Mouse (Mus musculus) liver, embryonic 14.5 days (tissue): ENCODE measurements around the gene Gpc4. TPM values are rescaled to one million over a fixed set of nuclear protein-coding genes. Genes with fewer than 3 reads are reported as not detected.
A peak's percentile ranks its signal among the peaks of the same experiment; 100 is the strongest.

Experiments used
- ATAC-seq: fragments of 200-750 bp; cut with Nextera tagmentation; 2 replicates; pipeline ENCODE4 v1.8.0; 2017; ENCODE audit warnings: moderate number of reproducible peaks, mild to moderate bottlenecking, moderate library complexity; ENCODE audit not compliant: insufficient read depth
- DNase-seq, 3 experiments: peaks; one replicate each; pipeline ENCODE4 v3.0.0-alpha.2; 2012 to 2013; ENCODE audit warnings: low read depth in 3 of 3, low spot score in 3 of 3
- H3K27ac ChIP-seq: fragments of 300-500 bp; sonication (generic); 2 replicates; pipeline ENCODE4 v1.5.1; 2014; ENCODE audit warnings: moderate library complexity, mild to moderate bottlenecking, control low read depth, inconsistent platforms
- H3K27me3 ChIP-seq: fragments of 300-500 bp; sonication (generic); 2 replicates; pipeline ENCODE4 v1.6.1; 2014; ENCODE audit warnings: mild to moderate bottlenecking, low read length, moderate library complexity; ENCODE audit not compliant: control insufficient read depth, insufficient read depth
- H3K36me3 ChIP-seq: fragments of 300-500 bp; sonication (generic); replicated peaks from 2 replicates; pipeline ENCODE4 v1.6.1; 2014; ENCODE audit warnings: low read depth; ENCODE audit not compliant: control insufficient read depth, insufficient read depth
- H3K4me1 ChIP-seq, 2 experiments: fragments of 200-500 bp in 1 of 2; fragments of 300-500 bp in 1 of 2; sonication (generic) in 1 of 2; replicated peaks; 2 replicates each; pipeline ENCODE4 v1.6.1; 2012 to 2014; ENCODE audit warnings: antibody characterized with exemption in 1 of 2, inconsistent platforms in 1 of 2, low read length in 1 of 2; ENCODE audit not compliant: control insufficient read depth in 2 of 2, insufficient read depth in 2 of 2
- H3K4me2 ChIP-seq: fragments of 300-500 bp; sonication (generic); 2 replicates; pipeline ENCODE4 v1.6.1; 2014; ENCODE audit warnings: low read depth, mild to moderate bottlenecking, control low read depth, moderate library complexity
- H3K4me3 ChIP-seq, 2 experiments: fragments of 200-500 bp in 1 of 2; fragments of 300-500 bp in 1 of 2; sonication (generic) in 1 of 2; 2 replicates each; pipeline ENCODE4 v1.5.1; 2012 to 2014; ENCODE audit warnings: low read depth in 2 of 2, low read length in 2 of 2, mild to moderate bottlenecking in 2 of 2, control low read depth in 1 of 2, inconsistent platforms in 1 of 2, moderate library complexity in 1 of 2; ENCODE audit not compliant: insufficient read depth in 1 of 2
- H3K9ac ChIP-seq: fragments of 300-500 bp; sonication (generic); replicated peaks from 2 replicates; pipeline ENCODE4 v1.6.1; 2014; ENCODE audit warnings: mild to moderate bottlenecking, control low read depth, moderate library complexity
- H3K9me3 ChIP-seq: fragments of 300-500 bp; sonication (generic); 2 replicates; pipeline ENCODE4 v1.6.1; 2016; ENCODE audit warnings: low read length, mixed read lengths; ENCODE audit not compliant: control insufficient read depth
- CTCF ChIP-seq: IDR thresholded peaks from 2 replicates; pipeline ENCODE4 v1.5.1; 2016; ENCODE audit warnings: antibody characterized with exemption, low read depth, control low read depth
- EP300 ChIP-seq: IDR thresholded peaks from 2 replicates; pipeline ENCODE4 v1.6.1; 2016; ENCODE audit warnings: antibody characterized with exemption, low read depth
- WGBS: fragments of 180-500 bp; shearing (Covaris S2); extraction: QIAGEN DNeasy Blood & Tissue Kit; methylation state at CpG from one replicate; pipeline ENCODE4 v1.1.7; 2014; ENCODE audit not compliant: insufficient replicate concordance; 5-methylcytosine and 5-hydroxymethylcytosine counted together
- polyA plus RNA-seq, 2 experiments: library from polyadenylated mRNA; depleted of rRNA in 1 of 2; stranded (reverse) in 1 of 2; unstranded in 1 of 2; fragments of >200 nt; fragmentation: Nextera tagmentation in 1 of 2; extraction: Ambion mirVana in 1 of 2; gene quantifications; 2 replicates each; pipeline versions ENCODE4 v1.2.1 to v1.2.3; 2012 to 2014

Gpc4 gene
- polyA plus RNA-seq, 2 experiments = 3.2 to 4.2 TPM

DNA sequence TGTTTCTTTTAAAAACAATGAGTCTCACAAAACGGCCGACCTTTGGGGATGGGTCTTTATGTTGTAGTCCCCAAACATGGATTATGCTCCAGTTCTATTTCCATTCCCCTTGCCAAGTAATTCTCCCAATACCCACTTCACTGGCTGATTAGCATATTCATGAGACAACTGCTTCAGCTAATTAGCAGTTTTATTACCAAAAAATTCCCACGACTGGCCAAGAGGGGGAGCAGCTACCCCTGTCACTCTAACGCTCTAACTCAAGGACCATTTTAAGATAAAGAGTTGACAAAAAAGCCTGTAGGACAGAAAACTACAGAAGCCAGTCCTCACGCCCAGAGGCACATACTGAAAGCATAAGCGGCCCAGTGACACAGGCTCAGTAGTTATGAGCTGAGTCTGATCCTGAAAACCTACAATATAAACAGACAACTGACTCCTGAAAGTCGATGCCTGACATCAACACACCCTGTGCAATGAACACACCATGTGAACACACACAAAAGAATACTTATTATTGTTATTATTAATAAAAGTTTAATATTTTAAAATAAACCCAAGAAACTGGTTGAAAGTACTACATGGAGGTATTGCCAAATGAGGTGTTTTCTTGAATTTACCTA is 77.2 kb downstream of the Gpc4 start:
- Histone ChIP-seq H3K27ac (no peak overlapping the region), H3K4me2 (no peak overlapping the region), H3K36me3 (no peaks in the 10 kb centered on the region), H3K9ac (no peak overlapping the region), H3K27me3 (no peaks in the 10 kb centered on the region; the same call in 1 of the 2 replicates), H3K9me3 (no peaks in the 10 kb centered on the region), H3K4me1 (no peaks in the 10 kb centered on the region; a peak in 1 of 4 replicates), H3K4me3 (no peak overlapping the region)
- TF ChIP-seq CTCF (peak; percentile 41; the same call in 1 of the 2 replicates), EP300 (no peak)
- peak; percentile 33; the same call in 1 of the 2 replicates for ATAC-seq
- DNase-seq = peak in 2 of 3 experiments; percentile 18 to 36
- WGBS = 28% methylated on average over 7 of the region's 7 CpGs

DNA sequence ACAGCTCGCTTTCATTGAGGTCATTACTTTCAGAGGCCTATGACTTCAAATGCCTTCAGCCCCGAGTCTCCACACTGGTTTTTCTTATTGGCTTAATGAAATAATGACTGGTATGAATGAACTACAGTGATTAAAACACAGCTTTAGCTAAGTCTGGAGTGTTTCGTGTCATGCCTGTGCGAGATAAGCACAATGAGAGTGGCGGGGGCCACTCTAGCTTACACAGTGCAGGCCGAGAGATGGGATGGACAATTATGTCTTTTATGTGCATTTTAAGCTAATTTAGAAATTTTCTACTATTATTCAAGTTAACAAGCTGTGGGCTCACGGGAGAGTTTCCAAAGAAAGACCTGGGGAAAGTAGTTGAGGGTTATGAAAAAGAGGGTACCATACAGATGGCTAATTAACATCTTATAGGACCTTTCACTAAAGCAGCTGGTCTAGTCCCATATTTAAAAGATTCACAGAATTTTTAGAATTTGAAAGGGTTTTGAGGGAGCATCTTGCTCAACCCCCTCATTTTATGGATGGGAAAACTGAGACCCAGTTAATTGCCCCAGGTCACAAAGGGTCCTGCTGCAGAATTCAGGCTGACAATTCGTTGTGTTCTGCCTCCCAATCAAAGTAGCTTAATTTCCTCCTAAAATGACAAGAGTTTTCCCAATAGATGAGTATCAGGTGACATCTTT is 78.0 kb downstream of the Gpc4 start:
- no peaks in the 10 kb centered on the region; a peak in 1 of 4 replicates for H3K4me1 ChIP-seq
- H3K9me3 ChIP-seq = no peaks in the 10 kb centered on the region
- no peaks in the 10 kb centered on the region for H3K36me3 ChIP-seq
- TF ChIP-seq EP300 = no peak
- no peak for TF ChIP-seq CTCF
- no peak overlapping the region for H3K27ac ChIP-seq
- no peak overlapping the region for H3K4me3 ChIP-seq
- H3K9ac ChIP-seq = no peak overlapping the region
- ATAC-seq = no peak
- no peak for DNase-seq
- no peaks in the 10 kb centered on the region; the same call in 1 of the 2 replicates for H3K27me3 ChIP-seq
- H3K4me2 ChIP-seq = no peak overlapping the region
- WGBS = 50% methylated on average over 8 of the region's 8 CpGs

DNA sequence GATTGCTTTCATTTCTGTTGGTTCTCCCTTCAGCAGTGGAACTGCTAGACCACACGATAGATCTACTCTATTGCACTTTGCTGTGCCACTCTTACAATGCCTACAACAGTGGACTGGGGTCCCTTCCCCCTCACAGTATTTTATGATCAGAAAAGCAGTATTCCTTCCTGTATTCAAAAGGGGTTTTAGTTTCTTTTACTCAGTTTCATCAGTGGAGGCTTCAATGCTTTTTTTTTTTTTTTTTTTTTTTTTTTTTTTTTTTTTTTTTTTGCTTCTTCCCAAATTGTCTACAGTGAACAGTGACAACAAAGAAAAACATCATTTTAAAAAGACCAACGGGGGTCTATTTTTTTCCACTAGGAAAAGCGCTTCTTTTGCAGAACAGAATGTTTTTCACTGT is 81.5 kb downstream of the Gpc4 start:
- H3K4me1 ChIP-seq = no peaks in the 10 kb centered on the region; a peak in 1 of 4 replicates
- no peak for TF ChIP-seq CTCF
- TF ChIP-seq EP300 = no peak
- ATAC-seq = no peak
- no peaks in the 10 kb centered on the region for H3K9me3 ChIP-seq
- no peak overlapping the region for H3K4me3 ChIP-seq
- DNase-seq = no peak
- H3K36me3 ChIP-seq = no peaks in the 10 kb centered on the region
- WGBS = 61% methylated on average over 3 of the region's 3 CpGs
- no peak overlapping the region for H3K27ac ChIP-seq
- H3K4me2 ChIP-seq = no peak overlapping the region
- no peaks in the 10 kb centered on the region for H3K27me3 ChIP-seq
- H3K9ac ChIP-seq = no peak overlapping the region

DNA sequence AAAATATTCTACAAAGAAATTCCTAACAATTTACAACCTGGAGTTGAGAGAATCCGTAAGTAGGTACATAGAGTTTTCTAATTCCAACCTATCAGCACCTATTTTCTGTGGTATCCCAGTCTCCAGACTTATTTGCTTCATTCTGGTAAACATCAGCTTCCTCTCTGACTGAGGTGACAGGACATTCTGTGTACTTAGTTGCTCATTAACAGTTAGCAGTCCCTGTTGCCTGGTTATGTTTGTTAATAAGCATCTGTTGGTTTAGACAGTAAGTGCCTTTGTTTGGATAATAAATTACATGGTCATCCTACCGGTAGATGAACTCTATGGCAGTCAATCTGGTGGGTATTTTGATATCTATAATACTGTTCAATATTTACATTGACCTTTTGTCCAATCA is 92.6 kb downstream of the Gpc4 start:
- H3K4me1 ChIP-seq = no peaks in the 10 kb centered on the region
- no peak for TF ChIP-seq EP300
- no peak for TF ChIP-seq CTCF
- no peaks in the 10 kb centered on the region for H3K36me3 ChIP-seq
- H3K4me2 ChIP-seq = no peak overlapping the region
- H3K9me3 ChIP-seq = no peaks in the 10 kb centered on the region
- no peak overlapping the region for H3K4me3 ChIP-seq
- no peak for DNase-seq
- 74% methylated on average over 2 of the region's 2 CpGs for WGBS
- no peak for ATAC-seq
- no peak overlapping the region for H3K9ac ChIP-seq
- H3K27me3 ChIP-seq = no peaks in the 10 kb centered on the region
- H3K27ac ChIP-seq = no peak overlapping the region

DNA sequence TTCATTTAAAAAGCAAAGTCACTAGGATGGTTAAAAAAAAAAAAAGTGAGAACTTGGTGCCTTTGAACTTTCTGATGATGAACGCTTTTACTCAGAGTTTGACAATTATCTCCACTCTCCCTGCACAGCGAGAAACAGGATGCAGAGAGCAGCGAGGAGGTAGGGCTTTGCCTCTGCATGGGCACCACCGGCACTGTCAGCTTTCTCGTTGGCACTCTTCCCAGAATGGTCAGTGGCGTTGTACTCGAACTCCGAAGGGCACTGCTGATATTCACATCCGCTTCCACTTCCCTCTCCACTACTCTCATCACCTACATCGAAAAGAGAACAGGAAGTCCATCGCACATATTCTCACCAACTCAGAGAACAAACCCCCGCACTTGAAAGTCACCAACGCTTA is 111.6 kb downstream of the Gpc4 start:
- Histone ChIP-seq H3K4me2 (no peak overlapping the region), H3K27me3 (no peaks in the 10 kb centered on the region), H3K4me3 (no peak overlapping the region), H3K27ac (no peak overlapping the region), H3K4me1 (no peaks in the 10 kb centered on the region), H3K36me3 (no peaks in the 10 kb centered on the region), H3K9ac (no peak overlapping the region), H3K9me3 (no peaks in the 10 kb centered on the region)
- TF ChIP-seq EP300 = no peak
- no peak for TF ChIP-seq CTCF
- 80% methylated on average over 13 of the region's 13 CpGs for WGBS
- DNase-seq = no peak
- ATAC-seq = no peak
